Mouse (Mus musculus): ENCODE data around the gene Scd3.
"Not testable (repeated sequence)": the region's sequence is repeated elsewhere in the genome, so short reads cannot be mapped to it uniquely, and the experiment has no call there.

The Scd3 gene

GRCm38 (mm10) chr19:44238906-44239305, 35.8 kb downstream of the Scd3 start:
- DNase-seq, result no peak

- DNase-seq, result peak in 1 of 2 experiments; percentile 13
These were observed 42.7 kb downstream of the Scd3 start for GRCm38 (mm10) chr19:44245761-44246171.

- no peak for DNase-seq
These were observed 43.4 kb downstream of the Scd3 start for GRCm38 (mm10) chr19:44246341-44246911.

GRCm38 (mm10) chr19:44247281-44248080, 44.4 kb downstream of the Scd3 start:
- peak in 1 of 2 experiments; percentile 11 for DNase-seq

GRCm38 (mm10) chr19:44248081-44248853, 45.2 kb downstream of the Scd3 start:
- peak; percentile 95 for DNase-seq

- DNase-seq, result no peak
These were observed 45.8 kb downstream of the Scd3 start for GRCm38 (mm10) chr19:44248854-44249351.

- not testable (repeated sequence) for DNase-seq
These were observed 48.1 kb downstream of the Scd3 start for GRCm38 (mm10) chr19:44251138-44251537.

- no peak for DNase-seq
These were observed 49.0 kb downstream of the Scd3 start for GRCm38 (mm10) chr19:44251936-44252558.

- not testable (repeated sequence) for DNase-seq
These were observed 51.0 kb downstream of the Scd3 start for GRCm38 (mm10) chr19:44254106-44254505.

- no peak for DNase-seq
These were observed 54.4 kb downstream of the Scd3 start for GRCm38 (mm10) chr19:44257377-44257966.

GRCm38 (mm10) chr19:44259484-44259883, 56.4 kb downstream of the Scd3 start:
- DNase-seq, result no peak

- DNase-seq, result no peak
These were observed 57.4 kb downstream of the Scd3 start for GRCm38 (mm10) chr19:44260487-44260886.

- no peak for DNase-seq
These were observed 58.7 kb downstream of the Scd3 start for GRCm38 (mm10) chr19:44261774-44262173.

GRCm38 (mm10) chr19:44263581-44263980, 60.5 kb downstream of the Scd3 start:
- no peak for DNase-seq

- DNase-seq, result no peak
These were observed 61.2 kb downstream of the Scd3 start for GRCm38 (mm10) chr19:44264226-44264625.

- DNase-seq, result no peak
These were observed 62.2 kb downstream of the Scd3 start for GRCm38 (mm10) chr19:44265300-44265699.

- DNase-seq, result no peak
These were observed 62.9 kb downstream of the Scd3 start for GRCm38 (mm10) chr19:44265911-44266337.

GRCm38 (mm10) chr19:44266458-44266823, 63.4 kb downstream of the Scd3 start:
- no peak for DNase-seq

GRCm38 (mm10) chr19:44266824-44267498, 63.9 kb downstream of the Scd3 start:
- DNase-seq, result peak; percentile 67 to 77

GRCm38 (mm10) chr19:44267499-44268002, 64.5 kb downstream of the Scd3 start:
- DNase-seq, result no peak

- DNase-seq, result no peak
These were observed 70.6 kb downstream of the Scd3 start for GRCm38 (mm10) chr19:44273711-44274110.

- DNase-seq, result no peak
These were observed 71.4 kb downstream of the Scd3 start for GRCm38 (mm10) chr19:44274452-44274851.

Data from kidney, adult 8-10 months (tissue).